Mouse (Mus musculus) olfactory bulb, adult 2 months (tissue): ENCODE data around the gene Rabep1.

ENCODE experiments used
- CTCF ChIP-seq: fragments of 200-500 bp; IDR thresholded peaks from 2 replicates; pipeline ENCODE4 v1.5.1; 2012; ENCODE audit warnings: low read depth, mild to moderate bottlenecking, low read length, moderate library complexity; ENCODE audit not compliant: insufficient read depth
- POLR2A ChIP-seq: fragments of 200-500 bp; IDR thresholded peaks from 2 replicates; pipeline ENCODE4 v1.6.1; 2012; ENCODE audit warnings: mild to moderate bottlenecking, low read depth, low read length, moderate library complexity; ENCODE audit not compliant: insufficient read depth

DNA sequence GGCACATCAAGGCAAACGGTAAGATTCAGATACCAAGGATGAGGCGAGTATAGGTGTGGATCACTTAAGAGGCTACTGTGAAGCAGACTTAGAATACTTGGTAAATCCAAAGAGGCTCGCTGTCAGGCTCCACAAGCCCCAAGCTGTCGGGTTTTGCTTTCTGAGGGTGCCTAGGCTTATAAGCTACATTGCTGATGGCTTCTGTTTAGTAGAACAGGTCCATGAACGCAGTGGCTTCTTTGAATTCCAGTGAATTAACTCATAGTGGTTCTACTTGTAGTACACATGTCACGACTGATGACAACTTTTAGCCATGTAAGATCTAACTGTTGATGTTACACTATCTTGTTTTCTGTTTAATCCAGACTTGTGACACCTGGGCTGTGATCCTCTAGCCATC lies 132.7 kb downstream of the Rabep1 start:
- TF ChIP-seq CTCF: no peak
- TF ChIP-seq POLR2A: no peak
